Mouse (Mus musculus) intestine, postnatal 0 days (tissue): Measurements from ENCODE around the gene Ptpn3. TPM values are rescaled to one million over a fixed set of nuclear protein-coding genes. Genes with fewer than 3 reads are reported as not detected.

Experiments
- ATAC-seq: fragments of 200-750 bp; cut with Nextera tagmentation; 2 replicates; pipeline ENCODE4 v1.8.0; 2017; ENCODE audit warnings: mild to moderate bottlenecking, moderate TSS enrichment, moderate library complexity
- H3K27ac ChIP-seq: fragments of 300-500 bp; sonication (generic); 2 replicates; pipeline ENCODE4 v1.5.1; 2014; ENCODE audit warnings: mild to moderate bottlenecking, low read depth, low read length, moderate library complexity
- H3K27me3 ChIP-seq: fragments of 300-500 bp; sonication (generic); replicated peaks from 2 replicates; pipeline ENCODE4 v1.6.1; 2014; ENCODE audit warnings: low read length, mixed read lengths; ENCODE audit not compliant: control insufficient read depth, insufficient read depth
- H3K36me3 ChIP-seq: fragments of 300-500 bp; sonication (generic); 2 replicates; pipeline ENCODE4 v1.6.1; 2014; ENCODE audit warnings: mild to moderate bottlenecking, moderate library complexity; ENCODE audit not compliant: control insufficient read depth, insufficient read depth
- H3K4me1 ChIP-seq: fragments of 300-500 bp; sonication (generic); replicated peaks from 2 replicates; pipeline ENCODE4 v1.6.1; 2014; ENCODE audit warnings: antibody characterized with exemption, low read length, mixed read lengths; ENCODE audit not compliant: control insufficient read depth, insufficient read depth
- H3K4me2 ChIP-seq: fragments of 300-500 bp; sonication (generic); replicated peaks from 2 replicates; pipeline ENCODE4 v1.6.1; 2014; ENCODE audit warnings: low read depth, mild to moderate bottlenecking, moderate library complexity
- H3K4me3 ChIP-seq: fragments of 300-500 bp; sonication (generic); 2 replicates; pipeline ENCODE4 v1.5.1; 2014; ENCODE audit warnings: low read depth, low read length
- H3K9ac ChIP-seq: fragments of 300-500 bp; sonication (generic); 2 replicates; pipeline ENCODE4 v1.6.1; 2014; ENCODE audit warnings: mild to moderate bottlenecking, low read depth, low read length
- H3K9me3 ChIP-seq: fragments of 300-500 bp; sonication (generic); 2 replicates; pipeline ENCODE4 v1.6.1; 2016; ENCODE audit warnings: mixed run types; ENCODE audit not compliant: control insufficient read depth
- CTCF ChIP-seq: sonication (generic); IDR thresholded peaks from 2 replicates; pipeline ENCODE4 v1.5.1; 2016; ENCODE audit warnings: low read depth, mild to moderate bottlenecking, control low read depth, antibody characterized with exemption, moderate library complexity
- WGBS: fragments of 180-500 bp; shearing (Covaris S2); extraction: QIAGEN DNeasy Blood & Tissue Kit; methylation state at CpG from one replicate; pipeline ENCODE4 v1.1.7; 2014; 5-methylcytosine and 5-hydroxymethylcytosine counted together
- polyA plus RNA-seq: library from polyadenylated mRNA; unstranded; fragments of >200 nt; fragmentation: Nextera tagmentation; extraction: Ambion mirVana; gene quantifications from 2 replicates; pipeline ENCODE4 v1.2.1, GENCODE M21; 2015

Gene Ptpn3
- polyA plus RNA-seq, 1 experiment from 2014 or later = 8.6 TPM

GRCm38 (mm10) chr4:57166922-57167870 is 134.4 kb downstream of the Ptpn3 start:
- no peak overlapping the region for H3K27ac ChIP-seq
- H3K9me3 ChIP-seq = no peaks in the 10 kb centered on the region
- no peak for ATAC-seq
- no peak overlapping the region for H3K4me3 ChIP-seq
- 0 out of 2 replicates have a peak, but pooled peaks cover 5% of the 10 kb centered on the region for H3K4me1 ChIP-seq
- H3K27me3 ChIP-seq = no peaks in the 10 kb centered on the region
- no peak overlapping the region for H3K4me2 ChIP-seq
- no peaks in the 10 kb centered on the region for H3K36me3 ChIP-seq
- H3K9ac ChIP-seq = no peak overlapping the region
- 43% methylated on average over 12 of the region's 12 CpGs for WGBS
- peak; percentile 65 for TF ChIP-seq CTCF

DNA sequence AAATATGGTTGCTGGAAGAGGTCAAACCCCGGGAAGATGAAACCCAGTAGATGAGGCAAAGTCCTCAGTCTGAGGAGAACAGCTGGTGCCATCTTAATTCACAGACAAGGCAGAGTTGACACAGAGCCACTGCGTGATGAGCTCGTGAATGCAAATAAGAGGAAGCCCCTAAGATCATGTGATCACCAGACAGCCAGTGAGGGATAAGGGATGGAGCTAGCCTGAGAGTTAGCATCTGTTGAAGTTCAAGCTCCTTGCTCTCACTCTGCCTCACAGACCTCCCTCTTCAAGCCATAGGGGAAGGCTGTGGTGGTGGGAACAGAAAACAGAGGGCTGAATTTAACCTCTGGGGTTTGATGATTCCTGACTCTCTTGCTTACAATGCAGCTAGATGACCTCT is 136.0 kb downstream of the Ptpn3 start:
- Histone ChIP-seq H3K4me2 (no peak overlapping the region), H3K27me3 (no peaks in the 10 kb centered on the region), H3K9me3 (no peaks in the 10 kb centered on the region), H3K4me1 (0 out of 2 replicates have a peak, but pooled peaks cover 5% of the 10 kb centered on the region), H3K4me3 (no peak overlapping the region), H3K9ac (no peak overlapping the region), H3K27ac (no peak overlapping the region), H3K36me3 (no peaks in the 10 kb centered on the region)
- 57% methylated on average over 3 of the region's 3 CpGs for WGBS
- ATAC-seq = no peak
- no peak for TF ChIP-seq CTCF

DNA sequence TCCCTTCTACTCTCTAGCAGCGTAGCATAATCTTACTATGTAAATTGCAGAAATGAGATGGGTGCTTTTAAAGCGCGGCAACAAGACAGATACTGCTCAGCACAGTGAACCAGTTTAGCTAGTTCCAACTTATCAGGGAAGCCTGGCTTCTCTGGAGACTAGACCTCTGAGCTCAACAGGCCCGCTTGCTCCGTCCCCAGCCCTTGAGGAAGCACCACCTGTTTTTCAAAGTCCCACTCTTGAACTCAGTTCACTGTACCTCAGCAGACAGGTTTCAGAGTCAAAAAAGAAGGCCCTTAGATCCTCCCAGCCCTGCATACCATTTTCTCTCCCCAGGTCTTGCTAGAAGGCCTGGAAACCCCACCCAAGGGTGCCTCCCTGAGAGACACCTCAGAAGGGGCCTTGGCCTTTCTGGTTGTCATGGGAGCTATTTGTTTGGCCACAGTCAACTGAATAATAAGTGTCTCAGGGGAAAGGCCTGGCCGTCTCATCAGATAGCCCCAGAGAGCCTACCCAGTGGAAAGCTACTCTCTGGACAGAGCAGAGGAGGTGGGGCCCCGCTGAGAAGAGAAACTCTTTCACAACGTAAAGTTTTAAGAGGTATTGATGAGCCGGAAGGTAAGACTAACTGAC is 136.9 kb downstream of the Ptpn3 start:
- H3K27ac ChIP-seq = no peak overlapping the region
- ATAC-seq = peak; percentile 51
- TF ChIP-seq CTCF = no peak
- H3K9me3 ChIP-seq = no peaks in the 10 kb centered on the region
- H3K36me3 ChIP-seq = no peaks in the 10 kb centered on the region
- H3K4me1 ChIP-seq = 0 out of 2 replicates have a peak, but pooled peaks cover 5% of the 10 kb centered on the region
- no peak overlapping the region for H3K9ac ChIP-seq
- H3K4me3 ChIP-seq = no peak overlapping the region
- no peak overlapping the region for H3K4me2 ChIP-seq
- no peaks in the 10 kb centered on the region for H3K27me3 ChIP-seq
- 55% methylated on average over 9 of the region's 9 CpGs for WGBS

- no peaks in the 10 kb centered on the region for H3K36me3 ChIP-seq
- H3K27me3 ChIP-seq = no peaks in the 10 kb centered on the region
- 0 out of 2 replicates have a peak, but pooled peaks cover 5% of the 10 kb centered on the region for H3K4me1 ChIP-seq
- no peak for TF ChIP-seq CTCF
- H3K9me3 ChIP-seq = no peaks in the 10 kb centered on the region
- no peak for ATAC-seq
- H3K4me2 ChIP-seq = no peak overlapping the region
- WGBS = 58% methylated on average over 10 of the region's 10 CpGs
- H3K4me3 ChIP-seq = no peak overlapping the region
- no peak overlapping the region for H3K9ac ChIP-seq
- no peak overlapping the region for H3K27ac ChIP-seq
Observed at GRCm38 (mm10) chr4:57162789-57163722, 138.6 kb downstream of the Ptpn3 start.

DNA sequence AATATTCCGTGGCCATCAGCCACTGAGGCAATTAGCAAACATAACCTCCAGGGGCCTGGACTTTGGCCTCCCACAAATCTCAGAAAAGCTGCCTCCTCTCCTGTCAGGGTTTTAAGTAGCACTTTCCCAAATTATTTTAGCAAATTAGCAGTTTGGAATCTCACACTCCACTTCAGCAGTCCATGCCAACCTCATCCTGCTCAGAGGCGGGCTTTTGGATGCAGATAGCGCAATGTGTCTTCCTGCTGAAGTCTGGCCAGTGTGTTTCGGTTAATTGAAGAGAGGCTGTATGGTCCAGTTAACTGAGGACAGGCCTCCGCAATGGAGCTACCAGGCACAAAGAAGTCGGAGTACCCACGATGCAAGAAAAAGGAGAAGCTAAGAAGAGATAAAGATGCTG is 141.1 kb downstream of the Ptpn3 start:
- whole genome bisulfite sequencing = 76% methylated on average over 7 of the region's 7 CpGs
- no peak overlapping the region for H3K4me2 ChIP-seq
- no peak overlapping the region for H3K9ac ChIP-seq
- no peaks in the 10 kb centered on the region for H3K27me3 ChIP-seq
- no peak overlapping the region for H3K4me3 ChIP-seq
- TF ChIP-seq CTCF = no peak
- H3K36me3 ChIP-seq = no peaks in the 10 kb centered on the region
- no peak for ATAC-seq
- H3K9me3 ChIP-seq = no peaks in the 10 kb centered on the region
- no peaks in the 10 kb centered on the region for H3K4me1 ChIP-seq
- no peak overlapping the region for H3K27ac ChIP-seq
